Mouse (Mus musculus) limb, embryonic 15.5 days (tissue): ENCODE results near the gene Cfap57. TPM values are rescaled to one million over a fixed set of nuclear protein-coding genes. Genes with fewer than 3 reads are reported as not detected.

Experiments used
- ATAC-seq: fragments of 200-750 bp; cut with Nextera tagmentation; 2 replicates; pipeline ENCODE4 v1.8.0; 2017; ENCODE audit warnings: low read depth, moderate TSS enrichment; ENCODE audit not compliant: insufficient number of reproducible peaks, low FRiP score, low TSS enrichment
- H3K27ac ChIP-seq: fragments of 300-500 bp; sonication (generic); 2 replicates; pipeline ENCODE4 v1.5.1; 2015; ENCODE audit warnings: moderate library complexity, mild to moderate bottlenecking, inconsistent platforms
- H3K27me3 ChIP-seq: fragments of 300-500 bp; sonication (generic); 2 replicates; pipeline ENCODE4 v1.6.1; 2015; ENCODE audit warnings: inconsistent platforms
- H3K36me3 ChIP-seq: fragments of 300-500 bp; sonication (generic); 2 replicates; pipeline ENCODE4 v1.6.1; 2015; ENCODE audit warnings: inconsistent platforms
- H3K4me1 ChIP-seq: fragments of 300-500 bp; sonication (generic); 2 replicates; pipeline ENCODE4 v1.6.1; 2015; ENCODE audit warnings: inconsistent platforms
- H3K4me2 ChIP-seq: fragments of 300-500 bp; sonication (generic); 2 replicates; pipeline ENCODE4 v1.6.1; 2015; ENCODE audit warnings: mild to moderate bottlenecking, inconsistent platforms
- H3K4me3 ChIP-seq: fragments of 300-500 bp; sonication (generic); 2 replicates; pipeline ENCODE4 v1.5.1; 2015; ENCODE audit warnings: mild to moderate bottlenecking, inconsistent platforms
- H3K9ac ChIP-seq: fragments of 300-500 bp; sonication (generic); 2 replicates; pipeline ENCODE4 v1.6.1; 2015; ENCODE audit warnings: inconsistent platforms
- H3K9me3 ChIP-seq: fragments of 300-500 bp; sonication (generic); 2 replicates; pipeline ENCODE4 v1.6.1; 2016; ENCODE audit warnings: inconsistent platforms
- WGBS: fragments of 180-500 bp; shearing (Covaris S2); methylation state at CpG from one replicate; pipeline ENCODE4 v1.1.7; 2015; 5-methylcytosine and 5-hydroxymethylcytosine counted together
- polyA plus RNA-seq: library from polyadenylated mRNA; unstranded; fragments of >200 nt; fragmentation: Nextera tagmentation; extraction: Ambion mirVana; gene quantifications from 2 replicates; pipeline ENCODE4 v1.2.1, GENCODE M21; 2015

Gene Cfap57
- polyA plus RNA-seq, 1 experiment from 2014 or later = 1.7 TPM

DNA sequence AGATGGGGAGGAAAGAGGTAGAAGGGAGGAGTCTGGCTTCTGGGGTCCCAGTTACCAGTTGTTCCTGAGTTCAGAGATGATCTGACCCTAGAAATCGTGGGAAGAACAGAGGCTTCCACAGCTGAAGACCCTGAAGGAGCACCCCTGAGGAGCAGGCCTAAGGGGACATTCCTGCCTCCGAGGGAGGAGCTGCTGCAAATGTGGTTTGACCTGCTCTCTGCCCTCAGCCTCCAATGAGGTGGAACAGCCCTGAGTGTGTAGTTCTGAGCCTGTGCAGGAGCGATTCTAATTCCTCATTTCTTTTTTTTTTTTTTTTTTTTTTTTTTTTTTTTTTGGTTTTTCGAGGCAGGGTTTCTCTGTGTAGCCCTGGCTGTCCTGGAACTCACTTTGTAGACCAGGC, 87.4 kb downstream of the Cfap57 start:
- 63% methylated on average over 3 of the region's 4 CpGs for WGBS
- no peak for ATAC-seq

GRCm38 (mm10) chr4:118532663-118533062, 87.9 kb downstream of the Cfap57 start:
- Histone ChIP-seq H3K27me3 (no peaks in the 10 kb centered on the region), H3K4me1 (0 out of 2 replicates have a peak, but pooled peaks cover 3% of the 10 kb centered on the region), H3K4me2 (no peak overlapping the region), H3K36me3 (no peaks in the 10 kb centered on the region), H3K9me3 (no peaks in the 10 kb centered on the region), H3K9ac (no peak overlapping the region), H3K4me3 (no peak overlapping the region), H3K27ac (no peak overlapping the region)
- ATAC-seq = no peak
- 69% methylated on average over 5 of the region's 5 CpGs for WGBS

More for the DNA sequence above, 87.4 kb downstream of the Cfap57 start:
- Histone ChIP-seq H3K36me3 (no peaks in the 10 kb centered on the region), H3K9ac (no peak overlapping the region), H3K27me3 (no peaks in the 10 kb centered on the region), H3K4me3 (no peak overlapping the region), H3K4me2 (no peak overlapping the region), H3K9me3 (no peaks in the 10 kb centered on the region), H3K4me1 (0 out of 2 replicates have a peak, but pooled peaks cover 3% of the 10 kb centered on the region), H3K27ac (no peak overlapping the region)

DNA sequence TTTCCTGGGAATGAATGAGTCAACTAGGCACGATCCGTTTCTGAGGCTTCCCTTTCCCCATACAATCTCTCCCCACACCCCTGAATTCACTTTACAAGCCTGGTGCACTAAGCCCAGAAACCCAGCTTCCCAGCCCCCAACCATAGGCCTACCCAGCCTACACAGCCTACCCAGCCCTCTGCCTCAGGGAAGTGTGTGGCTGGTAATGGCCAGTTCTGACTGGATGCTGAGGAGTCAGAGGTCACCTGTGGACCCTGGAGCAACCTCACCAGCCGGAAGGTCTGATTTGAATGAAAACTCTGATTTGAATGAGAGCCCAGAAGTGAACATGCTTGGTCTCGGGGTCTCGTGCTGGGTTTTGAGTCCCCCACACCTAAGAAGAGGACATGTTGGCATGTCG, 92.9 kb downstream of the Cfap57 start:
- no peak overlapping the region for H3K4me3 ChIP-seq
- no peak overlapping the region for H3K4me2 ChIP-seq
- H3K27ac ChIP-seq = no peak overlapping the region
- H3K36me3 ChIP-seq = no peaks in the 10 kb centered on the region
- H3K27me3 ChIP-seq = no peaks in the 10 kb centered on the region
- H3K9ac ChIP-seq = no peak overlapping the region
- no peak for ATAC-seq
- 0 out of 2 replicates have a peak, but pooled peaks cover 2% of the 10 kb centered on the region for H3K4me1 ChIP-seq
- no peaks in the 10 kb centered on the region for H3K9me3 ChIP-seq
- WGBS = 73% methylated on average over 6 of the region's 6 CpGs

- Histone ChIP-seq H3K9ac (no peak overlapping the region; the same call in 1 of the 2 replicates), H3K9me3 (no peaks in the 10 kb centered on the region), H3K4me3 (peak overlapping the region; percentile 19; the same call in 1 of the 2 replicates), H3K4me2 (no peak overlapping the region), H3K4me1 (peaks cover 4% of the 10 kb centered on the region; the same call in 1 of the 2 replicates), H3K36me3 (no peaks in the 10 kb centered on the region), H3K27me3 (no peaks in the 10 kb centered on the region), H3K27ac (no peak overlapping the region)
- whole genome bisulfite sequencing = 38% methylated on average over 5 of the region's 5 CpGs
- ATAC-seq = no peak
These were observed 93.3 kb downstream of the Cfap57 start for GRCm38 (mm10) chr4:118527335-118527681.

DNA sequence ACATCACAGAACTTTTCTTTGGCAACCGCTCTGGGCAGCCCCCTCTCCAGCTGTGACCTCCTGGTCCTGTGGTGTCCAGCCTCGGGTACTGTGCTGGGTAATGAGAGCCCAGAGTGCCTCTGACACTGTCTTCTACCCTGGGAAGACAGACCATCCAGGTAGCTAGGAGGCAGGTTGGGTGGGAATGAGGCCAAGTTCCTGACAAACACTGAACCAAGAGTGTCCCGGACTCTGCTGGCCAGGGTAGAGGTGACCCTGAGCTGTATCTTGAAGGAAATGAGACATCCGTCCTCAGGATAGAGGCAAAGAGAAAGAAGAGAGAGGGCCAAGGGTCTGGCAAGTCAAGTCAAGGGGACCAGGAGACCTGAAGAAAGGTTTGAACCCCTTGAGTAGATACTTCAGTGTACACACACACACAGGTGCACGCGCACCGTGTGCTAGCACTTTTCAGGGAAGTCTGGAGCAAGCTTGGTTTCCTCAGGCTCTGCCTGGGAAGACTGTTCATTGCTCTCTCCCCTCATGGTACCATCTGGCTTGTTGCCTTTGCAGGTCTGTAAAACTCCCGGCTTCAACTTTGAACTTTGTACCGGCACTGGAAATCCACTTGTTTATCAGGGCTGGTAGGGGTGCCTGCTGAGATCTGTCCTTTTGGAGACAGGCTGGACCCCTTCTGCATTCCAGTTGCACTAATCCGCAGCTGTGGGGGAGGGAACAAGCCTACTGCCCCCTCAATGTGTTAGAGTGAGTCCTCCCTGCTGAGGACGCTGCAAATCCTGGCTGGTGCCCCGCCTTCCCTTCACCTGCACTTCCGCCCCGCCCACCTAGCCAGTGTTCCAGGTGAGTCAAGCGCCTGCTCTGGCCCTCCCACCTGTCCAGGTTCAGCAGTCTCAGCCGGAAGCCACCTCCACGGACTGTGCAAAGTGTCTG, 93.9 kb downstream of the Cfap57 start, which contains the start of gene 2610528J11Rik:
2610528J11Rik (plus strand) TSS at position 592 of the 927 bp plus-strand sequence.
- H3K27me3 ChIP-seq = no peaks in the 10 kb centered on the region
- H3K9ac ChIP-seq = no peak within 1 kb of the TSS; the same call in 1 of the 2 replicates
- no peaks in the 10 kb centered on the region for H3K9me3 ChIP-seq
- peaks cover 6% of the 10 kb centered on the region; the same call in 1 of the 2 replicates for H3K4me1 ChIP-seq
- H3K27ac ChIP-seq = no peak within 1 kb of the TSS
- H3K36me3 ChIP-seq = no peaks in the 10 kb centered on the region
- peak within 1 kb of the TSS; percentile 19; the same call in 1 of the 2 replicates for H3K4me3 ChIP-seq
- 41% methylated on average over 17 of the region's 17 CpGs for WGBS
- no peak for ATAC-seq
- H3K4me2 ChIP-seq = no peak within 1 kb of the TSS

DNA sequence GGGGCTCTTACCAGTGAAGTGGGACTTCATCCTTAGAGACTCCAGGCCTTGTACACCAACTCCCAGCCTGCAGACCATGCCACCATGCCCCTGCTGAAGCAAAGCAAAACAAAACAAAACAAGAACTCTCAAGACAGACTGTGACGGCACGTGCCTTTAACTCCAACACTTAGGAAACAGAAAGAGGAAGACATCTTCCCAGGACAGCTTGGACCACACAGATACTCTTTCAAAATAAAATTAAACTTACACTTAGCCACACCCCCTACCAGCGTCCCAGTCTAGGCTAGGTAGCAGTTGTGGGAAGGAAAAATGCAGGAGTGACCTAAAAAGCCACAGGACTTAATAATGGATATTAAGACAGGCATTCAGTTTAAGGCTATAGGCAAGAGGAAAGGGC, 94.8 kb downstream of the Cfap57 start:
- Histone ChIP-seq H3K4me2 (no peak overlapping the region), H3K4me1 (peaks cover 6% of the 10 kb centered on the region; the same call in 1 of the 2 replicates), H3K9me3 (no peaks in the 10 kb centered on the region), H3K36me3 (no peaks in the 10 kb centered on the region), H3K27me3 (no peaks in the 10 kb centered on the region), H3K27ac (no peak overlapping the region), H3K4me3 (no peak overlapping the region), H3K9ac (no peak overlapping the region)
- 61% methylated on average over 3 of the region's 3 CpGs for WGBS
- ATAC-seq = no peak

- no peak for ATAC-seq
- WGBS = 61% methylated on average over 7 of the region's 7 CpGs
- Histone ChIP-seq H3K4me3 (no peak overlapping the region), H3K36me3 (no peaks in the 10 kb centered on the region), H3K9me3 (no peaks in the 10 kb centered on the region), H3K9ac (no peak overlapping the region), H3K27ac (no peak overlapping the region), H3K4me1 (peaks cover 6% of the 10 kb centered on the region; the same call in 1 of the 2 replicates), H3K27me3 (no peaks in the 10 kb centered on the region), H3K4me2 (no peak overlapping the region)
These were observed 96.6 kb downstream of the Cfap57 start for GRCm38 (mm10) chr4:118523976-118524375.

- H3K9ac ChIP-seq = no peak overlapping the region
- H3K4me1 ChIP-seq = peaks cover 6% of the 10 kb centered on the region
- H3K4me2 ChIP-seq = no peak overlapping the region
- ATAC-seq = no peak
- H3K4me3 ChIP-seq = no peak overlapping the region
- peaks cover 9% of the 10 kb centered on the region for H3K27me3 ChIP-seq
- H3K36me3 ChIP-seq = no peaks in the 10 kb centered on the region
- 71% methylated on average over 7 of the region's 7 CpGs for WGBS
- no peak overlapping the region for H3K27ac ChIP-seq
- H3K9me3 ChIP-seq = no peaks in the 10 kb centered on the region
These were observed 98.3 kb downstream of the Cfap57 start for GRCm38 (mm10) chr4:118522248-118522647.

GRCm38 (mm10) chr4:118518208-118518607, 102.4 kb downstream of the Cfap57 start:
- Histone ChIP-seq H3K9me3 (no peaks in the 10 kb centered on the region), H3K4me2 (no peak overlapping the region), H3K27ac (no peak overlapping the region), H3K9ac (no peak overlapping the region), H3K27me3 (peaks cover 15% of the 10 kb centered on the region), H3K4me3 (no peak overlapping the region), H3K36me3 (no peaks in the 10 kb centered on the region), H3K4me1 (peaks cover 11% of the 10 kb centered on the region)
- WGBS = 64% methylated on average over 5 of the region's 5 CpGs
- no peak for ATAC-seq

DNA sequence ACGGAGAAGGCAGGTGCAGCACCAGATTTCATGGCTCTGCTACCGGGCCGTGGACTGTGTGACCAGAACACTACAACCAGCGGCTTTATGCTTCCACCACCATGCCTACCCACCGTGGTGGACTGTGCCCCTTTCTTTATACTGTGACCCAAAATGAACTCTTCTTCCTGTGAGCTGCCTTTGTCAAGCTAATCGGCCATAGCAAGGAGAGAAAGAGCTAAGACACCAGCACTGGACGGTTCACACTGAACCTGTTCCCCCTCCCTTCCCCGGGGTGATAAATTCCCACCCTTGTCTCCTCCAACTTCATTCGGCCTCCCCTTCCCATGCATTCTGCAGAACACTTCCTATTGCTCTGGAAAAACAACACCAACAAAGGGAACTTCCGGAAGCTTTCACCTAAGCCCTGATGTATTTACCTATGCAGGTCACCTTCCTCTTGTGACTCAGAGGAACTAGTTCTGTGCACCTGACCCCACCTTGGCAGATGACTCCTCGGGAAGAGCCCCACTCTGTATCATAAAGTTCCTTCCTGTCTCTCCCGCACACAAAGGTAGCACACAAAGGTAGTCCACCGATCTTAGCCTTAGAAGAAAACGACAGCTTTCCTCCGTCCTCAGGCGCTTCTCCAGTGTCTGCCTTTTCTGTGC, 103.0 kb downstream of the Cfap57 start:
- Histone ChIP-seq H3K27me3 (peaks cover 15% of the 10 kb centered on the region), H3K4me2 (no peak overlapping the region), H3K27ac (no peak overlapping the region), H3K4me3 (no peak overlapping the region), H3K9ac (no peak overlapping the region), H3K4me1 (peaks cover 11% of the 10 kb centered on the region), H3K36me3 (no peaks in the 10 kb centered on the region), H3K9me3 (no peaks in the 10 kb centered on the region)
- no peak for ATAC-seq
- WGBS = 42% methylated on average over 16 of the region's 16 CpGs

DNA sequence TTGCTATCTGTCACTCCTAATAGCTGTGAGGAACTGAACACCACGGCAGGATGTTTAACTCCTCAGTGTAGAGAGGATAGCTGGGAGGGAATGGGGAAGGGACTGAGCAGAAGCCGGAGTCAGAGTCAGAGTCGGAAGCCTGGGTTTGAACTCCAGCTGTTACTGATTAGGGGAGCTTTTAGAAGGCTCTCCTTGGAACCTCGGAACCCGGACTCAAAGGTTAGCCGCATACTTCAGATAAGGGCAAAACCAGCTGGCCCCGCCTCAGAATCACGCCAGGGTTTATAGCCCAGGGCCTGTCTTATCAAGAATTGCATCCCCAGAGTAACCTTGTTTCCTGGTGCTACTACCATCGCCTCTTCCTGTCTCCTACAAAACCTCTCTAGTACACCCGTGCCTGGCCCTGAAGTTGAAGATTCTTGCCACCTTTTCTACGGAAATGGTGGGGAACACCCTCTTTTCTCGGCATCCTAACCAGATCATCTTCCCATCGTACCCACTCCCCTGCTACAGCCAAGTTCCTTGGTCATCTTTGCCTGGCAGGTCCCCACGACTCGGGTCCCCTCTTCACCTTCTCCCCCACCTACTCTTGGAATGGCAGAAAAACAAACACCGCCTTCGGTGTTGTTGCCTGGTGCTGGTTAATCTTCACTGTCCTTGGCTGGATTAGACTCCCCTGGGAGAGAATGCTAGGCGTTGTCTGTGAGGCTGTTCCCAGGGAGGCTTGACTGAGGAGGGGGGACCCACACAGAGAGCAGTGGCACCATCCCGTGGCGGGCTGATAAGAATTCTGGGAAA, 103.7 kb downstream of the Cfap57 start:
- Histone ChIP-seq H3K27ac (no peak overlapping the region), H3K36me3 (no peaks in the 10 kb centered on the region), H3K9ac (no peak overlapping the region), H3K4me3 (no peak overlapping the region), H3K27me3 (peaks cover 15% of the 10 kb centered on the region), H3K4me1 (peaks cover 7% of the 10 kb centered on the region), H3K9me3 (no peaks in the 10 kb centered on the region), H3K4me2 (no peak overlapping the region)
- ATAC-seq = no peak
- 18% methylated on average over 20 of the region's 20 CpGs for WGBS
